Mouse (Mus musculus) adrenal gland, adult 8-10 months (tissue): ENCODE measurements at regions not wholly inside any gene's neighbourhood (a gene's known extent, or its start where the extent isn't known, plus 50 kb on each side); places are given as distances from the start of the nearest gene placed in this dataset.
"Not testable (repeated sequence)": the region's sequence is repeated elsewhere in the genome, so short reads cannot be mapped to it uniquely, and the experiment has no call there.

ENCODE experiments used
- DNase-seq: peaks from one replicate; pipeline ENCODE4 v3.0.0; 2022

DNA sequence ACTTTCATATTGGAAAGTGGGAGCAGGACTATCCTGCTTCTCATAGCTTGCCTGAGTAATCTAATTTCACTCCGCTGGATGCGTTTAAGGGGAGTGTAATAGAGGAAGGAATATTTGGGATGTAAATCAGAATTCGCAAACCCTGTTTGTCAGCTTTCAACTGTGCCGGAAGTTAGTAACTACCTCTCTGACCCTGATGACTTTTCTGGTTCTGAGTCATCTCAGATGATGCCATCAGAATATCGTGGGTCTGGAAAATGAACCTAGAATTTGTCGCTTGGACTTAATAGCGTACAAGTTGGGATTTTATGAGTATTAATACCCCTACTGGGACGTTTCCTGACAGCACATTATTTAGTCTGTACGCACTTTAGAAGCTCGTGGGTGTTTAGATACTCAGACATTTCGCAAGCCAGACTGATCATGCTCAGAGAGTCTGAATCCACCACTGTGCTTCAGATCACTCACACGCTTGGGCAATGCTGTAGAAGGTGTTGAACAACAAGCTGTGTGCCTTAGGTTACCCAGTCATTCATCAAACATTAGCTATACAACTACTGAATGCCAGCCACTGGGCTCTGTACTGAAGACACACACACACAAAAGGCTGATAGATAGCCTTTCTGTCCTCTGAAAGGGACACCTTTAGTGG is 131.1 kb downstream of the Phlda1 start:
- no peak for DNase-seq

DNA sequence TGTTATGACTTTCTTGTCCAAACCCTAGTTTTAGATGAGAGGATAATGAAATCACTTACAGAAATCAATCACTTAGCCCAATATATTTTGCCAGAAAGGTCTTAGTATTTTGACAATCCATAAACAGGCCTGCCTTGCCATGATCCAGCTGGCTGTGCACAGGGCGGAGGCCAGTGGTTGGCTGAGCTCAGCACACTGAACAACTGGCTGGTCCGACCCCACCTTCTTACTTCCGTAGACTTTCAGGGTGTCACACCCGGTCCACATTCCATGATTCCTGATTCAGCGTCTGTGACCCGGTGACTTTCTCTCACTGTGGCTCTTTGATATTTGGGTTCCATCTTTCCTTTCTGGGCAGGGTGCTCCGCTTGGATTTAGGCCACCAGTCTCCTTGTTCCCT is 133.8 kb downstream of the Phlda1 start:
- no peak for DNase-seq

GRCm38 (mm10) chr10:111642683-111643082 is 136.6 kb downstream of the Phlda1 start:
- no peak for DNase-seq

- not testable (repeated sequence) for DNase-seq
Measured at GRCm38 (mm10) chr10:111653773-111654172, 147.7 kb downstream of the Phlda1 start.

DNA sequence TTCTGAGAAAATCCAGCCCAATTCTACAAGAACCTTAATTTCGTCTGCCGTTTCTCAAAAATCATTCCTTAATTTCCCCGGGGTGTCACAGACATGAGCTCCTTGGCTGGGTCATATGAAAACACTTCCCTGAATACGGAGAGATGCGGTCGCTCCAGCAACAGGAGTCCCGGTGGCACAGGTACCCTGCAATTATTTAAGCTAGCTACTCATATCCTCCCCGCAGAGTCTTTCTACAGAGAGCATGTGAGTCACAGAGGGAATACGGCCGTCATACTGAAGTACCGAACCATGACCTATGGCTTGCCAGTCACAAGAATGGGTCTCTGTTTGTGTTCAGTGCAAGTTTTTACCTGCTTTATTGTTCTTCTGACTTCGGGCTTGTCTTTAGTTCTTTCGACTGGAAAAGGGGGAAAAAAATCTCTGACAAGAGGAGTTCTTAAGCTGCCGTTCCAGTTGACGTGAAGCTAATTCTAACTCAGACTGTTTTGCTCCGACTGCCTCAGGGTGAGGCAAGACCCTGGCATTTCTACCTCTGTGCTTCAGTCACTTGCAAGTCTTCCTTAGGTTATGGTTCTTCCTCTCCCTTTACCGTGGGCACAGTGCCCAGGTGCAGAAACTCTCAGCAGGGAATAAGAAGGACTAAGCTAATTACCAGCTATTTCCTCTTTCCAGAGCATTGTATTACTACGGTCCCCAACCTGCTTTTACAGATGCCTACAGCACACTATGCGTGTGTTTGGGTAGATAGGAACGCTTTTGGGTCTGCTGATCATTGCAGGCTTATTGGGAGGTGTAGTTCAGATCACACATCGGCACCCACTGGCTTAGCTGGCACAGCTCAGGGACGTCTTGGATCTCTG is 148.5 kb downstream of the Phlda1 start:
- no peak for DNase-seq

DNA sequence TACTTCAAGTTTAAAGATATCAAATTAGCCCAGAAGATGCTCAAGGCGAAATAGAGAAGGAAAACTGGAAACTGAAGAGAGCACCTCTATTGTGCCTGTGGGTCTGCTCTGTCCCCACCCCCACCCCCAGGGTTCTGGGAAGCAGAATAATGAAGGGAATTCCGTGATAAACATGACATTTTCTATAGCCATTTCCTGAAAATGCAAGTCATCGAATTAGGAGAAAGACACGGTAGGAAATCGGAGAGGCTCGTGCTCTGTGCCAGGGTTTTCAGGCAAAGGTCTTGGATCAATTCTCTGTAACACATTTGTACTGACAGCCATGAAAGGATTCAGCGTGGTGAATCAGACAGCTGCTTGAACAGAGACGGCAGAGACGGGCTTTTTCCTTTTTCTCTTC is 152.7 kb downstream of the Phlda1 start:
- DNase-seq, result no peak

DNA sequence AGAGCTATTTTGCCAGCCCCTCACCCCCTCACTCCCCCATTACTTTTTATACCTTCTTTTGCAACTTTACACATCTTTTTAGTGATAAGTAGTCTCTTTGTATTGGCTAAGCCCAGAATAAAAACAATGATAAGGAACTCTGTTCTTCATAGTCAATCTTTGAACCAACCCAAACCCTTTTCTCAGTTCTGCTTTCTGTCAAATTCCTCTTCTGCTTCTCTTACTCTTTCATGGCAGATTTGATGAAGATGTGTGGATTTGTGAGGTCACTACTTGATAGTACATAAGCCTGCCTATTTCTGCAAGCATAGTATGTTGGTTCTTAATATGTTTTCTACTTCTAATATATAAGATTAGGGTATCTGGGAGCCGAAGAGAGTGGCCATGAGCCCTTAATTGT is 156.6 kb downstream of the Phlda1 start:
- DNase-seq, result no peak

GRCm38 (mm10) chr10:111665834-111666233 is 159.7 kb downstream of the Phlda1 start:
- no peak for DNase-seq

- DNase-seq, result no peak
Measured at GRCm38 (mm10) chr10:111666963-111667362, 160.9 kb downstream of the Phlda1 start.

- DNase-seq, result no peak
Measured at GRCm38 (mm10) chr10:111668639-111669038, 162.6 kb downstream of the Phlda1 start.

GRCm38 (mm10) chr10:111669658-111670057 is 163.6 kb downstream of the Phlda1 start:
- DNase-seq, result no peak

DNA sequence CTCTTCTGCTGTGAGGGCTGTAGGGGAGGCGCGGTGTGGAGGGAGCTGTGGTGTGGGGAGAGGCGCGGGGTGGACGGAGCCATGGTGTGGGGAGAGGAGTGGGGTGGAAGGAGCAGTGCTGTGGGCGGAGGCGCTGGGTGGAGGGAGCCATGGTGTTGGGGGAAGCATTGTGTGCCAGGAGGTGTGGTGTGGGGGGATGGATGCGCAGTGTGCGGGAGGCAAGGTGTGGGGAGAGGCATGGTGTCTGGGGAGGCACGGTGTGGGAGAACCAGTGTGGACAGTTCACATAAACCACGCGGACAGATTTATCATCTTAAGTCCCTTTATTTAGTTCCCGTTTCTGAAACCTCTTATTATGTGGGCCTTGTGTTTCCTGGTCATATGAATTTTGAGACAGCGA is 164.6 kb downstream of the Phlda1 start:
- DNase-seq, result no peak

DNA sequence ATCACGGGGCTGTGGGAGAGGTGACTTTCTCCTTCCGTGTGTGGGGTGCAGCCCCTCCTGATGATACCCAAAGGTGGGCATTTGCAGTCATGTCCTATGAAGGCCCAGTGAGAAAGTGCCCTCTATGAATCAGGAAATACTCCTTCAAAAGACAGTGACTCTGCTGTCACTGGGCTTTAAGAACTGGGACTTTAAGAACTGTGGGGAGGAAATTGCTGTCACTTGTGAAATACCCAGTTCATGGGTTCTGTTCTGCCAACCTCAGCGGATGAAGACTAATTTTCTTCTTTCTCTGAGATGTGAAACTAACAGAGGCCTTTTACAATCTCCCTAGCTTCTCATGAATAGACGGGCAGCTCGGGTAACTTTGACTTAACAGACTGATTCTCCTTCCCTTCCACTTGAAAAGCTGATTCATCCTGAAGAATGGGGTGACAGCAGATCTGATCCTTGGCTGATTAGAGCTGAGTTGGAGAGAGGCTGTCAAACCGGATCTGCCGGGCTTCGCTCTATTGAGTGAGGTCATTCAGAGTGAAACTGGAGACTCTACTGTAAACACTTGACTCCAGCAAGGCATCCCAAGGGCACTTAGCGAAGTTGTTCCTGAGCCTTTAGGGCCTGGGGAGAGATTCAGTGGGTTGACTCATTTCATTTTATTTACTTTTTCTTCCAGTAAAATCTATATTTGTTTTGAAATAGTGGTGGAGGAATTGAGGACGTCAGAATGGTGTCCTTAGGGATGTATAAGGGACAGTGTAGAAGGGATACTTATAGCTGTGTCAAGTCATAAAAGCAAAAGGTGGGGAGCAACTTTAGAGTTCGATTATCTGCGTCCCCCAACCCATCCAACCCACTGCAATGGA is 166.6 kb downstream of the Phlda1 start:
- peak; percentile 19 for DNase-seq

DNA sequence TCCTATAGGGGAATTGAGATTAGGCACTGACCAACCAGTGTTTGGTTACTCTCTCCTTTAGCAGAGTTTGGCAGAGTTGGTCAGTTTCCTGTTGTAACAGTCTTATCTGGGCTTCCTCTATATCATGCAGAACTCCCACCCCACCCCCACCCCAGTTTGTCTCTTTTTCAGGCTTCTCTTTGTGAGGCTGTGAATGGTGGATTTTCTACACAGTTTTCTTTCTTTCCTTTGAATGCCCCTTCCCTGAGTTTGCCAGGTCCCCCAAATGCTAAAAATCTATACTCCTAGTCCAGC is 167.2 kb downstream of the Phlda1 start:
- no peak for DNase-seq

DNA sequence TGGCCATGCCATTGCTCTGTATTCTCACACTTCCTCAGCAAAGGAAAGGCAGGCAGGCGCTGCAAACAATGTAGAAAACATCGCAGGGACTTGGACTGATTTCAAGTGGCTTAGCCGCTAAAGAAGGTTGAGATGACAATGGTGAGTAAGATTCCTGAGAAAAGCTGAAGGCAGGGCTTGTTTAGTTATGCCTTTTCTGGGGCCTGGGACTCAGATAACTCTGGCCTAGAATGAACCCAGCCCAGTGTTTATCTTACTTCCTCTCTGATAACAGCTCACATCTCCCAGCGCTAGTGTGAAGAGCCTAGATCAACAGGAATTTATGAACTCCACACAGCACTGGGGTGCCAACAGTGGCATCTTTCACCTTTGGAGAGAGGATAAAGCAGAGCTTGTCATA is 170.2 kb downstream of the Phlda1 start:
- DNase-seq, result no peak

GRCm38 (mm10) chr10:111680919-111681318 is 174.8 kb downstream of the Phlda1 start:
- no peak for DNase-seq

DNA sequence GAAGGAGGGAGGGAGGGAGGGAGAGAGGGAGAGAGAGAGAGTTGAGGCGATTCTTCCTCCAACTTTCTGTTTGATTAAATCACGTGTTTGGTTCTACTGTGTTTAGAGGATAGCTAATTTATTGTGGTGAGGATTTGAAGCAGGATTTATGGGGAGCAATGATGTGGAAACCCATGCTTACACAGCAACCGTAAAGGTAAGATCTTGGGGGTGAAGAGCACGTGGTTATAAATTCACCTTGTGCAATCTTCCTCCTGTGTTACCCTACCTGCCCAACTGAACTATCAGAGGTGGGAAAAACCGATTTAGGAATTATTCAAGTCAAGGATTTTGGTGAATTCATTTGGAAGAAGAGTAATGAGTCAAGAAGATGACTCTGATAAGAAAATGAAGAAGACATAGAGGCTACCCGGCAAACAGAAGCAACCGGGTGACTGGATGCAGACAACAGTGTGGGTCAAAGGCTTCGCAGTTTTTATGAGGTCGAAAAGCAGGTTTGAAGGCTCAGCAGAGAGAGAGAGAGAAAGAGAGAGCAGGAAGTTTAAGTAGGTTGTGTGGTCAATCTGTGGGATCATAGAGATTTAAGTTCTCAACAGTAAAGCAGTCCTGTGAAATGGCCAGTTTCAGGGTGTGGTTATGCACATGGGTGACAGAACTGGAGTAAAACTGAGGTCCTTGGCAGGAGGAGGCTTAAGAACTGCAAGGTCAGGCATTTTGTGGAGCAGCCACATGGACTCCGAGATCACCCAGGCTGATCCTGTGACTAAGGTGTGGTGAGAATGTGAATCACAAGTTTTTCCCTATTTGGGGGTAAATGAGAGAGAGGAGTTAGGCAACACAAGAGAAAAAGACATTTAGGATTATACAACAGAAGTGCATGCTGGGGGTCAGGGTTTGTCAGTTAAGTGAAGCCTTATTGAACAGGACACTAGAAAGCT is 178.6 kb downstream of the Phlda1 start:
- no peak for DNase-seq

GRCm38 (mm10) chr10:111686585-111686984 is 180.5 kb downstream of the Phlda1 start:
- no peak for DNase-seq

DNA sequence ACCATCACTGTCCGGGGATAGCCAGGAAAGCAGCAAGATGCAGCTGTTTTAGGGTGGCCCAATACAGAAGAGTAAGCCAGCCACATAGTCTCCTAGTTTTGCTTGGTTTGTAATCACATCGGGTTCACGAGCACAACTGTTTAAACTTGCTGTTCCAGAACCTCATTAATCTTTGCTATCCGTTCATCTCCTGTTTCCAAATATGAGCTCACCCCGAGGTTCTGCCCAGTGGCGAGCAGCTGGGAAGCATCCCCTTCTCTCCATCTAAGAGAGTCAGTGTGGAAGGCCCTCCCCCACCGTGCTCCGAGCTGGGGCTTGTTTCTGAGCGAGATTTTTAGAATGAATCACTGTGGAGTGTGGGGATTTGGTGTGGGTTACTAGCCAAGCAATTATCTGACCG is 183.5 kb downstream of the Phlda1 start:
- no peak for DNase-seq

DNA sequence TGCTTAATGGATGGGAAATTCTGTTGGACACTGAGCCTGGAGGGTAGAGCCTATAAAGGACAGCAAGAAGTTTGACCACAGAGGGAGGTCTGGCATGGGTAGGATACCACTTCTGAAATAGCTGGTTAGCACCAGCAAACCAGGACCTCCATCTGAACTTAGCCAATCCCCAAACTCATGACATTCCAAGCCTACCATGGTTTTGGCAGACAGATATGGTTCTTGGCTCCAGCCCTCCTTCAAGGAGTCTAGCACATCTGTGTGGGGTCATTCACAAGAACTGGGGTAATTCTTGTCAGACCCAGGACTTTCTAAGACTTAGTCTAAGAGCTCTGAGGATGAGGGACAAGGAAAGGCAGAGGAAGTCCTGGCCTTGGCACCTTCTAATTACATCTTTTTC is 187.7 kb downstream of the Phlda1 start:
- DNase-seq, result no peak

GRCm38 (mm10) chr10:111694227-111695200 is 188.4 kb downstream of the Phlda1 start:
- DNase-seq, result no peak
